Mouse (Mus musculus) embryonic fibroblast, embryonic 13.5 days (primary cell): Measurements from ENCODE around the gene Hip1r.

ENCODE experiments used
- CTCF ChIP-seq: IDR thresholded peaks from 2 replicates; pipeline ENCODE4 v1.5.1; 2011; ENCODE audit warnings: mild to moderate bottlenecking, control low read depth, low read length, moderate library complexity, borderline replicate concordance; ENCODE audit not compliant: insufficient read depth
- POLR2A ChIP-seq: IDR thresholded peaks from 2 replicates; pipeline ENCODE4 v1.6.1; 2011; ENCODE audit warnings: low read depth, mild to moderate bottlenecking, control low read depth, low read length, moderate library complexity

DNA sequence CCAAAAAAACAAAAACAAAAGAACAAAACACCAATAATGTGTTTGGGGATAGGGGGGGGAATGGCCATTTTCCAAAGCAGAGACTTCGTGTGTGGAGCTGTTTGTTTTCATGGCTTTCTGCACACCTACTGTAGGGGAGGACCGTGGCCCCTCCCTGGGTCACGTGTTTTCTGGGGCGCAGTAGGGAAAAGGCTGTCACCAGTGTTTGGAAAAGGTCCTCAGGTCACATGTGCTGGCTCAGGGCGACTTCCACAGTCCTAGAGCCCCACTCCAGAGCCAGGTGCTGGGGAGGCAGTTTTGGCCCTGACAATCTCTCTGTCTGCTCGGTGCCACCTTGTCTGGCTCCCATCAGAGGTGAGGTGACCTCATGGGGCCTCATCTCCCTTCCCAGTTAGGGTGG is 22.0 kb downstream of the Hip1r start:
- no peak for TF ChIP-seq CTCF
- no peak for TF ChIP-seq POLR2A
